Mouse (Mus musculus) thymus, adult 2 months (tissue): ENCODE results near the gene Plekhm2. TPM values are rescaled to one million over a fixed set of nuclear protein-coding genes. Genes with fewer than 3 reads are reported as not detected.

Experiments
- DNase-seq: peaks from one replicate; pipeline ENCODE4 v3.0.0; 2021
- H3K27ac ChIP-seq: fragments of 200-500 bp; 2 replicates; pipeline ENCODE4 v1.5.1; 2012; ENCODE audit warnings: low read length, control low read depth; ENCODE audit not compliant: control insufficient read depth, insufficient read depth
- H3K27me3 ChIP-seq: fragments of 200-500 bp; 2 replicates; pipeline ENCODE4 v1.6.1; 2012; ENCODE audit warnings: mild to moderate bottlenecking, low read length, moderate library complexity, mixed read lengths; ENCODE audit not compliant: control insufficient read depth, insufficient read depth
- H3K36me3 ChIP-seq: fragments of 200-500 bp; 2 replicates; pipeline ENCODE4 v1.6.1; 2012; ENCODE audit warnings: mild to moderate bottlenecking, low read length, moderate library complexity; ENCODE audit not compliant: control insufficient read depth, insufficient read depth
- H3K4me1 ChIP-seq: fragments of 200-500 bp; replicated peaks from 2 replicates; pipeline ENCODE4 v1.6.1; 2012; ENCODE audit warnings: low read length; ENCODE audit not compliant: control insufficient read depth, insufficient read depth
- H3K4me3 ChIP-seq: fragments of 200-500 bp; 2 replicates; pipeline ENCODE4 v1.5.1; 2012; ENCODE audit warnings: mild to moderate bottlenecking, low read length, control low read depth, moderate library complexity; ENCODE audit not compliant: control insufficient read depth, insufficient read depth
- CTCF ChIP-seq: fragments of 200-500 bp; IDR thresholded peaks from 2 replicates; pipeline ENCODE4 v1.5.1; 2012; ENCODE audit warnings: mild to moderate bottlenecking, control low read depth, low read length, moderate library complexity, borderline replicate concordance; ENCODE audit not compliant: control insufficient read depth, poor library complexity, insufficient read depth; ENCODE audit errors: extremely low read depth
- POLR2A ChIP-seq: fragments of 200-500 bp; IDR thresholded peaks from 2 replicates; pipeline ENCODE4 v1.6.1; 2012; ENCODE audit warnings: mild to moderate bottlenecking, low read length, control low read depth, moderate library complexity; ENCODE audit not compliant: control insufficient read depth, poor library complexity, insufficient read depth; ENCODE audit errors: extremely low read depth
- WGBS: fragments of 180-500 bp; shearing (Covaris S2); methylation state at CpG from one replicate; pipeline ENCODE4 v1.1.7; 2018; 5-methylcytosine and 5-hydroxymethylcytosine counted together
- polyA plus RNA-seq: library from polyadenylated mRNA; depleted of rRNA; stranded (reverse); fragments of >200 nt; gene quantifications from 2 replicates; pipeline ENCODE4 v1.2.3, GENCODE M21; 2012

Gene Plekhm2
- polyA plus RNA-seq, 1 experiment: 71.4 TPM

DNA sequence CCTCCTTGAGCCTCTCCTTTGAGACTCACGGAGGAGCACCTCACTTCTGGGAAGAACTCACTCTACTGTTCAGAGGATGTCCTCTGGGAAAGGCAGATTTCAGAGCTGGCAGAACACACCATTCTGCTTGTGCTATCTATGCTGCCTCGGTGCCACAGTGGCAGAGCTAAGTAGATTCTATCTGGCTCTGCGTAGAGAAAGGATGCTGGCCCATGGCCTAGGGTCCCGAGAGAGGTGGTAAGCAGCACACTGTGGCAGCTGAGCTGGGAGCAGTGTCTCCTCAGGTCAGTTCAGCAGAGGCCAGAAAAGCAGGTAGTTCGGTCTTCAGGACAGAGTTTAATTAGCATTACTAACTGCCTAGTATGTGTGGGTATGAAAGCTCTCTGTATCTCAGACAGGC is 16.4 kb downstream of the Plekhm2 start:
- Histone ChIP-seq H3K4me3 (no peak overlapping the region), H3K36me3 (no peaks in the 10 kb centered on the region), H3K27me3 (no peaks in the 10 kb centered on the region), H3K4me1 (no peaks in the 10 kb centered on the region), H3K27ac (no peak overlapping the region)
- TF ChIP-seq CTCF (no peak), POLR2A (no peak)
- 93% methylated on average over 5 of the region's 5 CpGs for WGBS
- DNase-seq: no peak

- DNase-seq: no peak
- Histone ChIP-seq H3K27me3 (no peaks in the 10 kb centered on the region), H3K4me3 (no peak overlapping the region), H3K36me3 (no peaks in the 10 kb centered on the region), H3K4me1 (no peaks in the 10 kb centered on the region), H3K27ac (no peak overlapping the region)
- no peak for TF ChIP-seq CTCF
- TF ChIP-seq POLR2A: no peak
- WGBS: 100% methylated on average over 3 of the region's 3 CpGs
Measured at GRCm38 (mm10) chr4:141647187-141647586, 17.5 kb downstream of the Plekhm2 start.

DNA sequence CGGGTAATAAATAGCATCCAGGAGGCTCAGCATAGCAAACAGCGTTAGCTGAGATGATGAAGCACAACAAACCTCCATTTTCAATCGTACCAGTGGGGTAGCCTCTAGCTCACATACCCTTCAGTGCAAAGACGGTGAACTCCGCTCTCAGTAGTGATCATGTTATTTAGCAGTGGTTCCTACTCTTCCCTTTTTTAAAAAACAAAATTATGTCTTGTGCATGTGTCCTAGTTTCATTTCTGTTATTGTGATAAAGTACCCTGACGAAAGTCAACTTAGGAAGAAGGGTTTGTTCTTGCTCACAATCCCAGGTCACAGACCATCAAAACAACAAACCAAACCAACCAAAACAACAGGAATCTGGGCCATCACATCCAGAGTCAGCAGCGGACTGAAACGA is 18.7 kb downstream of the Plekhm2 start:
- no peak for TF ChIP-seq POLR2A
- no peak for TF ChIP-seq CTCF
- WGBS: 95% methylated on average over 8 of the region's 8 CpGs
- Histone ChIP-seq H3K4me1 (no peaks in the 10 kb centered on the region), H3K4me3 (no peak overlapping the region), H3K27ac (no peak overlapping the region), H3K36me3 (peaks cover 11% of the 10 kb centered on the region), H3K27me3 (no peaks in the 10 kb centered on the region)
- no peak for DNase-seq

DNA sequence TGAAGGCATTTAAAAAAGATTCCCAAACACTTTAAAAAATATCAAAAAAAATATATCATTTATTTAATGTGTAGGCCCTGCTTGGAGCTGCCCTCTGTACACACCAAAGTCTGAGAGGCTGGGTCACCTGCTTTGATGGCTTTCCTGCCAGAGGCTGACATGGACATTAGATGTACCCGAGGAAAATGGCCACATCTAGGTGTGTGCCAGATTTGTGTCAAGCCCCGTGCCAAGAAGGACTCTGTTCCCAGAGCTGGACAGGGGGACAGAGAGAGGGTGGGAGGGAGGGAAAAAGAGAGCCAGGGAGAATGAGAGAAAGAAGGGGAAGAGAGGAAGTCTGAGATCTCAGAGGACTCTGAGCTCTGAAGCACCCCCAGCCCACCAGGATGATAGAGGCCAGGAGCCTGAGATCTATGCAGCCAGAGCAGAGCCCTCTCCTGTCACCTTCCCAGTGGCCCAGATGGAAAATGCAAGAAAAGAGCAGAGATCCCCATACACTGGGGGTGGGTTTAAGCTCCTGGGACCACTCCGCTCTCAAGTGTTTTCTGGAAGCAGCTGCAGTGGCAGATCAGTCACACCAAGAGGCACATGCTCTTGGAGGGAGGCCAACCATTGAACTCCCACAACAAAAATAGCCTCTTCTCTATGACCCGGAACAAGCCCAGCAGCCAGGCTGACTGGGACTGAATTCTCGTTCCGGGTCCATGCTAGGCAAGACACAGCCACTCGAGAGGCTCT is 21.4 kb downstream of the Plekhm2 start:
- no peak for DNase-seq
- no peaks in the 10 kb centered on the region for H3K4me1 ChIP-seq
- no peaks in the 10 kb centered on the region for H3K27me3 ChIP-seq
- no peak overlapping the region for H3K4me3 ChIP-seq
- peaks cover 13% of the 10 kb centered on the region for H3K36me3 ChIP-seq
- no peak overlapping the region; the same call in 1 of the 2 replicates for H3K27ac ChIP-seq
- WGBS: 80% methylated on average over 7 of the region's 7 CpGs
- TF ChIP-seq POLR2A: no peak
- TF ChIP-seq CTCF: no peak

- TF ChIP-seq POLR2A (no peak), CTCF (no peak)
- no peaks in the 10 kb centered on the region for H3K4me1 ChIP-seq
- H3K36me3 ChIP-seq: peaks cover 13% of the 10 kb centered on the region
- no peak overlapping the region for H3K4me3 ChIP-seq
- no peaks in the 10 kb centered on the region for H3K27me3 ChIP-seq
- no peak for DNase-seq
- H3K27ac ChIP-seq: no peak overlapping the region
- 97% methylated on average over 25 of the region's 25 CpGs for WGBS
Measured at GRCm38 (mm10) chr4:141641961-141642811, 22.5 kb downstream of the Plekhm2 start.

- no peak overlapping the region for H3K4me3 ChIP-seq
- H3K27ac ChIP-seq: no peak overlapping the region
- peaks cover 13% of the 10 kb centered on the region for H3K36me3 ChIP-seq
- TF ChIP-seq POLR2A (no peak), CTCF (no peak)
- H3K4me1 ChIP-seq: no peaks in the 10 kb centered on the region
- WGBS: 89% methylated on average over 7 of the region's 7 CpGs
- DNase-seq: no peak
- no peaks in the 10 kb centered on the region for H3K27me3 ChIP-seq
Measured at GRCm38 (mm10) chr4:141641353-141641771, 23.3 kb downstream of the Plekhm2 start.
